Mouse (Mus musculus) MEL (cell line): ENCODE results near the gene Vav3. TPM values are rescaled to one million over a fixed set of nuclear protein-coding genes. Genes with fewer than 3 reads are reported as not detected.
A peak's percentile ranks its signal among the peaks of the same experiment; 100 is the strongest.

Experiments used
- DNase-seq: peaks from one replicate; pipeline ENCODE4 v3.0.0; 2011; ENCODE audit warnings: low read depth, low spot score
- H3K27ac ChIP-seq: 2 replicates; pipeline ENCODE4 v1.5.1; 2012; ENCODE audit warnings: low read depth, mild to moderate bottlenecking, control low read depth, low read length, moderate library complexity; ENCODE audit not compliant: control insufficient read depth
- H3K27me3 ChIP-seq, 2 experiments: fragments of 150-350 bp in 1 of 2; sonication (generic) in 1 of 2; 2 replicates each; pipeline ENCODE4 v1.6.1; 2012; ENCODE audit warnings: low read length in 2 of 2, mild to moderate bottlenecking in 2 of 2, improper control_type of control experiment in 1 of 2, moderate library complexity in 1 of 2; ENCODE audit not compliant: insufficient read depth in 2 of 2, control insufficient read depth in 1 of 2
- H3K36me3 ChIP-seq, 2 experiments: 2 replicates each; pipeline ENCODE4 v1.6.1; 2012 to 2014; ENCODE audit warnings: low read length in 2 of 2, improper control_type of control experiment in 1 of 2, inconsistent platforms in 1 of 2, mild to moderate bottlenecking in 1 of 2; ENCODE audit not compliant: insufficient read depth in 2 of 2, control insufficient read depth in 1 of 2
- H3K4me1 ChIP-seq, 2 experiments: fragments of 150-350 bp in 1 of 2; sonication (generic) in 1 of 2; 2 replicates each; pipeline ENCODE4 v1.6.1; 2012; ENCODE audit warnings: low read length in 2 of 2, improper control_type of control experiment in 1 of 2, mild to moderate bottlenecking in 1 of 2; ENCODE audit not compliant: insufficient read depth in 2 of 2, control insufficient read depth in 1 of 2
- H3K4me3 ChIP-seq, 2 experiments: fragments of 150-350 bp in 1 of 2; sonication (generic) in 1 of 2; 2 replicates each; pipeline ENCODE4 v1.5.1; 2012; ENCODE audit warnings: low read depth in 2 of 2, low read length in 2 of 2, mild to moderate bottlenecking in 2 of 2, moderate library complexity in 2 of 2, control low read depth in 1 of 2, improper control_type of control experiment in 1 of 2; ENCODE audit not compliant: control insufficient read depth in 1 of 2, insufficient read depth in 1 of 2
- H3K79me2 ChIP-seq: 2 replicates; pipeline ENCODE4 v1.6.1; 2012; ENCODE audit warnings: mild to moderate bottlenecking, low read length, moderate library complexity; ENCODE audit not compliant: control insufficient read depth, poor library complexity, insufficient read depth
- H3K9ac ChIP-seq: 2 replicates; pipeline ENCODE4 v1.6.1; 2012; ENCODE audit warnings: low read depth, mild to moderate bottlenecking, control low read depth, low read length, moderate library complexity; ENCODE audit not compliant: control insufficient read depth, poor library complexity, severe bottlenecking
- H3K9me3 ChIP-seq: fragments of 150-350 bp; sonication (generic); replicated peaks from 2 replicates; pipeline ENCODE4 v1.6.1; 2012; ENCODE audit warnings: mild to moderate bottlenecking, low read length, improper control_type of control experiment, moderate library complexity; ENCODE audit not compliant: insufficient read depth
- CTCF ChIP-seq, 3 experiments: IDR thresholded peaks in 2 of 3; conservative IDR thresholded peaks in 1 of 3; 2 replicates each; pipeline ENCODE4 v1.5.1; 2011 to 2012; ENCODE audit warnings: low read length in 3 of 3, low read depth in 2 of 3, mild to moderate bottlenecking in 2 of 3, improper control_type of control experiment in 1 of 3, inconsistent platforms in 1 of 3, mixed read lengths in 1 of 3, moderate library complexity in 1 of 3; ENCODE audit not compliant: control insufficient read depth in 1 of 3, insufficient read depth in 1 of 3, poor library complexity in 1 of 3, severe bottlenecking in 1 of 3
- E2F4 ChIP-seq: IDR thresholded peaks from 2 replicates; pipeline ENCODE4 v1.6.1; 2011; ENCODE audit warnings: low read depth, low read length, improper control_type of control experiment, borderline replicate concordance
- ETS1 ChIP-seq: IDR thresholded peaks from 2 replicates; pipeline ENCODE4 v1.6.1; 2012; ENCODE audit warnings: low read depth, mild to moderate bottlenecking, inconsistent platforms, low read length, improper control_type of control experiment, moderate library complexity
- GATA1 ChIP-seq: IDR thresholded peaks from 2 replicates; pipeline ENCODE4 v1.6.1; 2011; ENCODE audit warnings: low read depth, low read length, improper control_type of control experiment
- HCFC1 ChIP-seq: IDR thresholded peaks from 2 replicates; pipeline ENCODE4 v1.6.1; 2012; ENCODE audit warnings: low read depth, mild to moderate bottlenecking, inconsistent platforms, low read length, improper control_type of control experiment, moderate library complexity
- JUND ChIP-seq: IDR thresholded peaks from 2 replicates; pipeline ENCODE4 v1.6.1; 2011; ENCODE audit warnings: low read depth, mild to moderate bottlenecking, improper control_type of control experiment, low read length
- KAT2A ChIP-seq: conservative IDR thresholded peaks from 2 replicates; pipeline ENCODE4 v1.6.1; 2012; ENCODE audit warnings: low read depth, low read length, improper control_type of control experiment, inconsistent platforms
- MAX ChIP-seq: IDR thresholded peaks from 2 replicates; pipeline ENCODE4 v1.6.1; 2011; ENCODE audit warnings: low read length, improper control_type of control experiment
- MAZ ChIP-seq: IDR thresholded peaks from 2 replicates; pipeline ENCODE4 v1.6.1; 2012; ENCODE audit warnings: low read depth, mild to moderate bottlenecking, inconsistent platforms, low read length, improper control_type of control experiment
- MEF2A ChIP-seq: IDR thresholded peaks from 2 replicates; pipeline ENCODE4 v1.6.1; 2014; ENCODE audit warnings: low read depth, mild to moderate bottlenecking, inconsistent platforms, low read length, improper control_type of control experiment; ENCODE audit not compliant: poor library complexity, insufficient replicate concordance, severe bottlenecking; ENCODE audit errors: extremely low read depth
- MYB ChIP-seq: IDR thresholded peaks from 2 replicates; pipeline ENCODE4 v1.6.1; 2011; ENCODE audit warnings: mild to moderate bottlenecking, low read depth, low read length, improper control_type of control experiment
- MYC ChIP-seq: IDR thresholded peaks from 2 replicates; pipeline ENCODE4 v1.6.1; 2011; ENCODE audit warnings: low read depth, mild to moderate bottlenecking, low read length, improper control_type of control experiment, moderate library complexity
- NELFE ChIP-seq: IDR thresholded peaks from 2 replicates; pipeline ENCODE4 v1.6.1; 2011; ENCODE audit warnings: low read depth, low read length, improper control_type of control experiment
- POLR2A ChIP-seq, 2 experiments: IDR thresholded peaks; 2 replicates each; pipeline ENCODE4 v1.6.1; 2011 to 2012; ENCODE audit warnings: low read length in 2 of 2, mild to moderate bottlenecking in 2 of 2, control low read depth in 1 of 2, improper control_type of control experiment in 1 of 2, low read depth in 1 of 2, moderate library complexity in 1 of 2; ENCODE audit not compliant: control insufficient read depth in 1 of 2, insufficient read depth in 1 of 2, poor library complexity in 1 of 2
- POLR2AphosphoS2 ChIP-seq: IDR thresholded peaks from 2 replicates; pipeline ENCODE4 v1.6.1; 2011; ENCODE audit warnings: low read length, improper control_type of control experiment
- SIN3A ChIP-seq: IDR thresholded peaks from 2 replicates; pipeline ENCODE4 v1.6.1; 2012; ENCODE audit warnings: low read length, improper control_type of control experiment, inconsistent platforms
- SMC3 ChIP-seq: IDR thresholded peaks from 2 replicates; pipeline ENCODE4 v1.6.1; 2011; ENCODE audit warnings: low read depth, low read length, improper control_type of control experiment
- TAL1 ChIP-seq: IDR thresholded peaks from 2 replicates; pipeline ENCODE4 v1.6.1; 2012; ENCODE audit warnings: mild to moderate bottlenecking, inconsistent platforms, low read length, moderate library complexity, mixed read lengths
- TCF12 ChIP-seq: IDR thresholded peaks from 2 replicates; pipeline ENCODE4 v1.6.1; 2014; ENCODE audit warnings: low read depth, mild to moderate bottlenecking, inconsistent platforms, low read length, improper control_type of control experiment, moderate library complexity
- USF1 ChIP-seq: IDR thresholded peaks from 2 replicates; pipeline ENCODE4 v1.6.1; 2014; ENCODE audit warnings: low read depth, mild to moderate bottlenecking, inconsistent platforms, low read length, improper control_type of control experiment, moderate library complexity
- USF2 ChIP-seq, 2 experiments: IDR thresholded peaks; 2 replicates each; pipeline ENCODE4 v1.6.1; 2011 to 2012; ENCODE audit warnings: improper control_type of control experiment in 2 of 2, low read length in 2 of 2, borderline replicate concordance in 1 of 2, inconsistent platforms in 1 of 2, low read depth in 1 of 2, mild to moderate bottlenecking in 1 of 2; ENCODE audit not compliant: insufficient read depth in 1 of 2
- ZKSCAN1 ChIP-seq: IDR thresholded peaks from 2 replicates; pipeline ENCODE4 v1.6.1; 2012; ENCODE audit warnings: low read depth, mild to moderate bottlenecking, inconsistent platforms, low read length, improper control_type of control experiment, moderate library complexity
- ZMIZ1 ChIP-seq: IDR thresholded peaks from 2 replicates; pipeline ENCODE4 v1.6.1; 2012; ENCODE audit warnings: low read depth, mild to moderate bottlenecking, inconsistent platforms, low read length, improper control_type of control experiment, moderate library complexity
- polyA plus RNA-seq, 2 experiments: library from polyadenylated mRNA; stranded (reverse) in 1 of 2; unstranded in 1 of 2; fragments of >175 nt in 1 of 2; fragments of >200 nt in 1 of 2; gene quantifications; 2 replicates each; pipeline versions ENCODE4 v1.2.1 to v1.2.4; 2012; ENCODE audit warnings: low replicate concordance in 2 of 2, low read depth in 1 of 2; ENCODE audit not compliant: insufficient read length in 2 of 2, insufficient read depth in 1 of 2, missing spikeins in 1 of 2
- total RNA-seq: library from RNA; depleted of rRNA; stranded (reverse); fragments of 300-350 nt; gene quantifications from 2 replicates; pipeline ENCODE4 v1.2.3, GENCODE M21; 2012

The Vav3 gene
- total and polyA plus RNA-seq, 3 experiments, result not detected

GRCm38 (mm10) chr3:109640796-109641195 lies 300.3 kb downstream of the Vav3 start:
- Histone ChIP-seq H3K79me2 (no peaks in the 10 kb centered on the region), H3K9ac (no peak overlapping the region), H3K27me3 (no peaks in the 10 kb centered on the region), H3K9me3 (no peaks in the 10 kb centered on the region), H3K4me3 (no peak overlapping the region), H3K27ac (no peak overlapping the region), H3K36me3 (no peaks in the 10 kb centered on the region), H3K4me1 (no peaks in the 10 kb centered on the region)
- TF ChIP-seq MYB, result no peak
- TF ChIP-seq TCF12, result no peak
- TF ChIP-seq JUND, result no peak
- TF ChIP-seq MYC, result no peak
- TF ChIP-seq GATA1, result no peak
- no peak for TF ChIP-seq HCFC1
- TF ChIP-seq POLR2A (IDR thresholded peaks at IDR 0.05; ENCODE audit: control insufficient read depth in 1 of 2, insufficient read depth in 1 of 2, low read depth in 1 of 2, low read length in 2 of 2, poor library complexity in 1 of 2), result no peak
- TF ChIP-seq NELFE, result no peak
- no peak for TF ChIP-seq E2F4
- TF ChIP-seq USF1, result no peak
- no peak for TF ChIP-seq MAX
- TF ChIP-seq MAZ, result no peak
- TF ChIP-seq ETS1, result no peak
- no peak for DNase-seq

GRCm38 (mm10) chr3:109648242-109648641 lies 307.8 kb downstream of the Vav3 start:
- TF ChIP-seq TAL1, result no peak
- no peak for TF ChIP-seq USF1
- no peak for TF ChIP-seq ETS1
- no peak for TF ChIP-seq MEF2A
- TF ChIP-seq KAT2A, result no peak
- no peak for TF ChIP-seq ZKSCAN1
- no peak for TF ChIP-seq SMC3
- no peak for TF ChIP-seq POLR2AphosphoS2
- TF ChIP-seq USF2 (IDR thresholded peaks at IDR 0.05; ENCODE audit: borderline replicate concordance in 1 of 2, insufficient read depth in 1 of 2, low read depth in 1 of 2, low read length in 2 of 2), result no peak
- TF ChIP-seq MYB, result no peak
- TF ChIP-seq CTCF (IDR thresholded peaks at IDR 0.05 in 2 of 3, conservative IDR thresholded peaks at IDR 0.05 in 1 of 3; ENCODE audit: control insufficient read depth in 1 of 3, insufficient read depth in 1 of 3, low read depth in 2 of 3, low read length in 3 of 3, poor library complexity in 1 of 3, severe bottlenecking in 1 of 3), result no peak
- TF ChIP-seq SIN3A, result no peak
- TF ChIP-seq ZMIZ1, result no peak
- TF ChIP-seq, all 39 proteins: peak for 0

More at GRCm38 (mm10) chr3:109648242-109648641, 307.8 kb downstream of the Vav3 start:
- Histone ChIP-seq H3K27ac (no peak overlapping the region), H3K9ac (no peak overlapping the region), H3K4me3 (no peak overlapping the region), H3K36me3 (no peaks in the 10 kb centered on the region), H3K79me2 (no peaks in the 10 kb centered on the region), H3K4me1 (no peaks in the 10 kb centered on the region), H3K9me3 (no peaks in the 10 kb centered on the region), H3K27me3 (no peaks in the 10 kb centered on the region)
- peak; percentile 2 for DNase-seq
